Mouse (Mus musculus) brain, embryonic 14.5 days (tissue): ENCODE measurements around the gene Itga5. TPM values are rescaled to one million over a fixed set of nuclear protein-coding genes. Genes with fewer than 3 reads are reported as not detected.

ENCODE experiments used
- DNase-seq: peaks from one replicate; pipeline ENCODE4 v3.0.0-alpha.2; 2011; ENCODE audit warnings: low read depth
- CTCF ChIP-seq: fragments of 200-500 bp; IDR thresholded peaks from 2 replicates; pipeline ENCODE4 v1.5.1; 2012; ENCODE audit warnings: inconsistent platforms, mild to moderate bottlenecking, moderate library complexity, borderline replicate concordance; ENCODE audit not compliant: insufficient read depth, insufficient read length; ENCODE audit errors: extremely low read depth
- POLR2A ChIP-seq: fragments of 200-500 bp; IDR thresholded peaks from 2 replicates; pipeline ENCODE4 v1.6.1; 2012; ENCODE audit warnings: mild to moderate bottlenecking, inconsistent platforms, borderline replicate concordance; ENCODE audit not compliant: poor library complexity, insufficient read depth, insufficient read length, severe bottlenecking; ENCODE audit errors: extremely low read depth
- polyA plus RNA-seq: library from polyadenylated mRNA; depleted of rRNA; stranded (reverse); fragments of >200 nt; gene quantifications from 2 replicates; pipeline ENCODE4 v1.2.3, GENCODE M21; 2012

Gene Itga5
- polyA plus RNA-seq, 1 experiment, result 11.1 TPM

DNA sequence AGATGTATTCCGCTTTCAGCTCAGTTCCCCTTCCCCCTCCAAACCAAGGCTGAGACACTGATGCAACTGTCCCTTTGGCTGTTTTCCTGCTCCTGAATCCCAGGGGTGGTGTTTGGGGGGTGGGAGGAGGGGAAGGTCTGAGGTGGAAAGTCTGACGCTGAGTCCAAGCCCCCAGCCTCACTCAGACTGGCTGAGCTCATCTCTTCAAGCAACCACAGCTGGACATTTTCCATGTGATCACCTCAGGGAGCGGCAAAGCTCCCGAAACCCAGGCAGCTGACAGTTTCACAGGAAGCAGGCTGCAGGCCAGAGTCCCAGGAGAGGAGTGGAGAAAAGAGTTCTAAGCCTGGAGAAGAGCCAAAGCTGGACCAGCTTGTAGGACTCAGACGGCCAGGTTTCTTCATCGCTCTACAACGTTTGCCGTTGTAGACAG lies 10.3 kb upstream of the Itga5 start:
- DNase-seq, result peak; percentile 20
- TF ChIP-seq CTCF (no peak), POLR2A (no peak)

DNA sequence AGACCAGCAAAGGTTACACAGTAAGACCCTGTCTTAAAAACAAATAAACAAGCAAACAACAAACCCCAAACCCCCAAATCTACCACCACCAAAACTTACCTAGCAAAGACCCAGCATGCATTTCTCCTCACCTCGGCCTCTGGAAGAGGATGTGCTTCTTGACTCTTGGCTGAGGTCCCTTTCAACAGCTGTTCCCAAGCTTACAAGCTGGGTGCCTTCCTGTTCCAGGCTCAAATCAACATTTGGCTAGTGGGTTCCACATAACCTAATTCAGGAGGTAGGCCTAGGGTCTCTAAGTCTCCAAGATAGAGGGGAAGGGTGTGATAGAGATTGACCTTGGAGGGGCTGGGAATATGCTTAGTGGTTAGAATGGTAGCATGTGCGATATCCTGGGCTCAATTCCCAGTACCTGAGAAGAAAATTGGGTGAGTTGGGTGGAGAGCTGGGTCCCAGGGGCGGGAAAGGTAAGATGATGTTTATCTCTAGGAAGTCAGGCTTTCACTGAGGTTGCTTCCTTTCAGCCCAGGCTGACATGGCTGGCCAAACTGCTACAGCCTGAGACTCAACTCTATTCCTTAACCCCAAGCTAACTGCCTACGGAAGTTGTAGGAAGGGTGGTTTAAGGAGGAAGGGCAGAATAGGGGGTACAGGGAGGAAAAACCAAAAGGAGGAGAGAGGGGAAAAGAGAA lies 8.7 kb upstream of the Itga5 start:
- TF ChIP-seq POLR2A, result no peak
- TF ChIP-seq CTCF, result no peak
- DNase-seq, result no peak

DNA sequence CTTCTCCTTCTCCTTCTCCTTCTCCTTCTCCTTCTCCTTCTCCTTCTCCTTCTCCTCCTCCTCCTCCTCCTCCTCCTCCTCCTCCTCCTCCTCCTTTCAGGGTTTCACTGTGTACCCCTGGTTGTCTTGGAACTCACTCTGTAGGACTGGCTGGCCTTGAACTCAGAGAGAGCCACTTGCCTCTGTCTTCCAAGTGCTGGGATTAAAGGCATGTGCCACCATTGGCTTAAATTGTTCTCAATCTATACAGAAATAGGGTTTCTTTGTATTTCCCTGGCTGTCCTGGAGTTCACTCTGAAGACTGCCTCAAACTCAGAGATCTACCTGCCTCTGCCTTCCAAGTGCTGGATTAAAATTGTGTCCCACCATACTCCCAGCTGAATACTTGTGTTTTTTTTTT lies 5.9 kb upstream of the Itga5 start:
- DNase-seq, result no peak
- no peak for TF ChIP-seq CTCF
- TF ChIP-seq POLR2A, result no peak

DNA sequence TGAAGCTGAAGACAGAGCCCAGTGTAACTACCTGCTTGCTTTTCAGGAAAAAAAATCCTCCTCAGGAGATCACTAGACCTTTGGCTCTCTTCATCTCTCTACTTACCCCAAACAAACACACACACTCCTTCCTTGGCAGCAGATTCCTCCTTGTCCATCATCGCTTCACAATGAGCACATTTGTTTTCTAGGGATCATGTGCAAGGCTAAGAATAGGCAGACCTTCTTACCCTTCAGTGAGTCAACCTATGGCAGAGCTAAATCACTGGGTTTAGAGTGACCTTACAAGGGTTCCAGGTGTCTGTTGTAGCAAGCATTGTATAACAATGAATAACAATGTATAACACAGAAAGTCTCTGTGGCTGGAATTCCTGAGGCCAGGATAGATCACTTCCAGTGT lies 5.2 kb upstream of the Itga5 start:
- TF ChIP-seq CTCF, result no peak
- no peak for TF ChIP-seq POLR2A
- DNase-seq, result no peak

DNA sequence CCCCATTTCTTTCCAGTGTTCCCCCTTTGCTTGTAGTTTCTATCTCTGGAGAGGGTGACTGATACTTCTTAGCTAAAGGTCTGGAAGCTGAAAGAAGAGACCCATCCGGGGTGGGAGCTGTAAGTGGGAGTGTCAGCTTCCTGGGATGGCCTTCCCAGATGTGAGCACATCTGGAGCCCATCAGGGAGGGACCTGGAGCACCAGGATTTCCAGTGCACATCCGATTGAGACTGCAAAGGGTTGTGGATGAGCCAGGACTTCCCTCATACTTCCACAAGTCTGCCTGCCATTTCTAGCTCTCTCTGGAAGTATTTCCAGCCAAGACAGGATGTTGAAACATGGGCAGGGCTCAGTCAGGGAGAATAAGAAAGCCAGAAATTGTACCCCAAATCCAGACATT lies 4.6 kb upstream of the Itga5 start:
- no peak for TF ChIP-seq POLR2A
- no peak for TF ChIP-seq CTCF
- DNase-seq, result no peak

DNA sequence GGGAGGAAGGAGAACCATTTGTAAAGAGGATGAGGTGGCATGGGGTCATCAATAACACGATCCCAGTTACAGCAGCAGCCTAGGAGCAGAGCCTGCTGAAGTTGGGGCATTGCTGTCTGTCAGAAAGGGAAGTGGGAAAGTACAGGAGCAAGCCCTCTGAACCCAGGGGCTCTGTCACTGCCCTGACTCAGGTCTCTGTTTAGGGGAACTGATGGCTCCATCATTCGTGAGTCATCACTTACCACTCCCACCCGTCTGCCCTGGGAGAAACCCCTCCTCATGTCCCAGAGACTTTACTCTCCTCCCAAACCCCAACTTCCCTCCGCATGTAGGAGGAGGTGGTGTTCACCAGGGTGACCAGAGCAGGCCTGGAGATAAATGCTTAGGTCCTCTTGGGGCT lies 3.9 kb upstream of the Itga5 start:
- TF ChIP-seq POLR2A (no peak), CTCF (no peak)
- DNase-seq, result no peak

DNA sequence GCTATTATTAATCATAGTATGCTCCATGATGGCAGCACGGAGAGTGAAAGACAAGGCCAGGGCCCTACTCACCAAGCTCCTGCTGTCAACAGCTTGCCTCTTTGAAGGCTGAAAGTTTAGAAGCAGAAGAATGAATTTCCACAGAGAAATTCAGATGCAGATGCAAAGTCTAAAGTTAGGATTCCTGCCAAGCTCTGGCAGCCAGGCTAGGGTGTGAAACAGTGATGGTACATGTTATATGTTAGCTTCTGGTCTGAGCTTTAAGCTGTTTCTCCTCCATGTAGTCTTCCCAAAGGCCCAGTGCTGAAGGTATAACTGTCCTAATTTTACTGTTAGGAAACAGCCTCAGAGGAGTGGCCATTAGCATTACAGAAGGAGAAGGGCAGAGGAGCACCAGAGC lies 2.6 kb upstream of the Itga5 start:
- TF ChIP-seq POLR2A (no peak), CTCF (no peak)
- no peak for DNase-seq

DNA sequence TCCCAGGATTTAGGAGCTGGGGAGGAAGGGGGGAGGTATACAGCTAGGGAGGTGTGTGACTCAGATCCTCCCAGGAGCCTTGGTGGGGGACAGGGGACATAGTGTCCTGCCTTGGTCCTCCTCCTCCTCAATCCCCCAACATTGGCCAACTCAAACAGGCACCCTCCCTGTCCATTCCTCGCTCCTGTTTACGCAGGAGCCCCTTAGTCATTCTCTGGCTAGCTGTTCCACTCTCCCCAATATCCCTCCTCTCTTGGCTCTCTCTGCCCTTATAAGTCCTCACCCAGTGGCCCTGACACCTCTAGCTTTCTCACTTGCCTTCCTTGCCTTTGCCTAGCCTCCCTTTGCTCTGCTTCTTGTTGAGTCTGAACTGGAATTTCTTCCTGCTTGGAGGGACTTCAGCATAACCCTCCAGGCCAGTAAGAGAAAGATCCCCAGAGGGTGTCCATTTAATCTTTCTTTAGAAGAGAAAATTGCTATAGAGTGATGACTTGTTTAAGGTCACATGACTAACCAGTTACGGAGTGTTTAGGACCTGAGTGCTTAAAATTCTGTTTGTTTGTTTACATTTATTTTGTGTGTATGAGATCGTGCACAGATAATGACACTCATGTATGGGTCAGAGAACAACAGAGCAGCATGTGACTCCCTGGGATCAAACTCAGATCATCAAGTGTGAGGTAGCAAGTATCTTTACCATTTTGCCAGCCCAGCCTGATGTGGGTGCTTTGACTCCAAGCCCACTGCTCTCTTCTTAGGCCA lies 1.8 kb upstream of the Itga5 start:
- no peak for TF ChIP-seq POLR2A
- TF ChIP-seq CTCF, result no peak
- DNase-seq, result no peak

DNA sequence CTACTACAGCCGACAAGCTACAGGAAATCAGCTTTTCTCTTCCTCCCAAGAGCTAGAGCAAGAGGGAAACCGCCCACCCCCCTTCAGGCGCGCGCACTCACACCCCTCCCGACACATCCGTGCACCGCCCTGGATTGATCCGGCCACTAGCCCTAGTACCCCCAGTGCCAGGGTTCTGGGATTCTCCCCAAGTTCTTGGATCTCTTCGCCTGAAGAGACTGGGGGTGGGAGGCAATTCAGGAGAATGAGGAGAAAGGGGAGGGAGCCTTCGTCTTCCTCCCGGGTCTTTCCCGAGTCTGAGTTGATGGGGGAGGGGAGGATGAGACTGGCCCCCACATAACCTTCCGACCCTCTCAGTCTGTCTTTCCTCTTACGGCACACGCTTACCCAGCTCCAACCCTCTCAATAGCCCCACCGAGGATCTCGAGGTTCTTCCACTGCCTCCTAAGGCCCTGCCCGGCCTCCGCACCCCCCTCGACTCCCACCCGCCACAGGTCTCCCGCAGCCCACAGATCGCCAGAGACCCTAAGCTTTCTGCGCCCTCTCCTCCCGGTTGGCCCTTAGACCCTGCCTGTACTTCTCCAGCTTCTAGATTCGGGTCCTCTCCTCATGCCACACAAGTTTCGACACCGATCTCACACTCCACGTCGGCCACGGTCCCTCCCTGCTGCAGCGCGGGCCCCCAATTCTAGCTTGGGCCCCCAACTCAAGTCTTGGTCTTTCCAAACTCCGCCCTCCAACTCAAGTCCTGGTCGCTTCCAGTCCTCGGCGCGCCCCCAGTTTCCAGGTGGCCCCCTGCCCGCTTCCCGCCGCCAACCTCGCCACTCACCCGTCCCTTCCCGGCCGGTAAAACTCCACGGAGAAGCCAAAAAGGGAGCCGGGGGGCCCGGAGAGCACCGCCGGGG lies 840 bp downstream of the Itga5 start:
- peak; percentile 52 for DNase-seq

DNA sequence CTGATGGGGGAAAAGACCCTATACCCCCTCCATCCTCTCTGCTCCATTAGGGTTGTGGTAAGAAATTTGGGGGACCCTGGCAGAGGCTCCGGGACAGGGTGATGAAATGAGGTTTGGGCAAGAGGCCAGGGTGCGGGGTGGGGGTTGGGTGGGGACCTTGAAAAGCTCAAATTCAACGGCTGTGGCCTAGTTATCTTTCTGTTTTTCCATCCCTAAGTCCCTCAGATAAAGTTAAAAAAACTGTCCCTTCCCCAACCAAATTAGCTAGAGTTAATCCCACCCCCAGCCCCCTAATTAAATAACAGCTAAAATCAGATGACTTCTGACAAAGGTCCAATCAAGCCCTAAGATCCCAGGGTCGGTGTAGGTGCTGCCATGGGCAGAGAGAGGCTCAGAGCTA lies 1.8 kb downstream of the Itga5 start:
- DNase-seq, result no peak
- TF ChIP-seq CTCF, result no peak
- no peak for TF ChIP-seq POLR2A

More for the DNA sequence above, 840 bp downstream of the Itga5 start:
- TF ChIP-seq POLR2A (no peak), CTCF (no peak)

DNA sequence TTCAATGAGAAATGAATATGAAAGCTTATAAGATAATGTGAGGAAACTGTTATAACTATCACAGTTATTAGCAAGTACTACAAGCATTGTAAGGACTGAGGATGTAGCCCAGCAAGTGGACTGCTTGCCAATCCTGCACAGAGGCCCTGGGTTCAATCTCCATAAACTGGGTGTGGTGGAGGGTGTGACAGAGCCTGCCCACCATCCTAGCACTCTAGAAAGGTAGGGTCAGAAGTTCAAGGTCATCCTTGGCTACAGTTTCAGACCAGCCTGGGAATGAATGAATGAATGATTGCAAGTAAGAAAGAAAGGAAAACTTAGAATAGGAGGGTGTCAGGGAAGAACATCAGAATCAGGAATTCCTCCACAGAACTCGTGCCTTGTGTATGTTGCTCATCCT lies 2.8 kb downstream of the Itga5 start:
- DNase-seq, result no peak
- TF ChIP-seq POLR2A, result no peak
- TF ChIP-seq CTCF, result no peak

DNA sequence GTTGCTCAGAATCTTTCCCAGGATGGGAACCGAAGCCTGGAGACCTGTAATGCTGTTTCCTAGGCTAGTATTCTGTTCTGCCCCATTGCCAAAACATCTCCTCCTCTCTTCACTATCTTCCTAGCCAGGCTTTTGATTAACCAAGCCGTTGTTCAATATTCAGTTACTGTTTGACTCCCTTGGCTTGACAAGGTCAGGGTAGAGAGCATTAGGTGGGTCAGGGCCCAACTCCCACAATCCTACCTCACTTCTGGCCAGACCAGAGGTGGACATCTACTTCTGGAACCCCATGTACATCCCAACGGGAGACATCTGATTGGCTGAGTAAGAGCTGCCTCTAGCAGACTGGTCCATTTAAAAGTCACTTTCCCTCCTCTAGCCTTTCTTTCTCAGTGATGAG lies 3.6 kb downstream of the Itga5 start:
- DNase-seq, result no peak
- no peak for TF ChIP-seq CTCF

DNA sequence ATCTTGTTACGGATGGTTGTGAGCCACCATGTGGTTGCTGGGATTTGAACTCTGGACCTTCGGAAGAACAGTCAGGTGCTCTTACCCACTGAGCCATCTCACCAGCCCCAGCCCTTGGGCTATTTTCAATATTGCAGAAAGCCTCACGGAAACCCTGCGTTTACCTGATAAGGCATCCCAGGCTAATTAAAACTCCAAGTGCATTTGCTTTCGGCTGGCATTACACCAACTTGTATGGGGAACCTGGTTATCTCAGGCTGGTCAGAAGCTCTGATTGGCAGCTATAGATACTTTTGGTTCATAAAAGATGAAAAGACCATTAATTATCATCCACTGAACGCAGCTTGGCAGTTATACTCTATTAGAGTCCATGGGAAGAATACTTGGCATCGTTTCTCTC lies 4.2 kb downstream of the Itga5 start:
- peak; percentile 41 for DNase-seq
- TF ChIP-seq CTCF (no peak), POLR2A (no peak)
